Mouse (Mus musculus) spleen, adult 18-20 months (tissue): ENCODE measurements around the gene Adnp.
A peak's percentile ranks its signal among the peaks of the same experiment; 100 is the strongest.

Experiments
- DNase-seq, 2 experiments: peaks; one replicate each; pipeline ENCODE4 v3.0.0; 2022; ENCODE audit warnings: mixed read lengths in 2 of 2

Gene Adnp

GRCm38 (mm10) chr2:168155666-168156065 lies 51.2 kb downstream of the Adnp start:
- no peak for DNase-seq

GRCm38 (mm10) chr2:168154090-168154881 lies 52.6 kb downstream of the Adnp start:
- peak; percentile 46 to 57 for DNase-seq

DNA sequence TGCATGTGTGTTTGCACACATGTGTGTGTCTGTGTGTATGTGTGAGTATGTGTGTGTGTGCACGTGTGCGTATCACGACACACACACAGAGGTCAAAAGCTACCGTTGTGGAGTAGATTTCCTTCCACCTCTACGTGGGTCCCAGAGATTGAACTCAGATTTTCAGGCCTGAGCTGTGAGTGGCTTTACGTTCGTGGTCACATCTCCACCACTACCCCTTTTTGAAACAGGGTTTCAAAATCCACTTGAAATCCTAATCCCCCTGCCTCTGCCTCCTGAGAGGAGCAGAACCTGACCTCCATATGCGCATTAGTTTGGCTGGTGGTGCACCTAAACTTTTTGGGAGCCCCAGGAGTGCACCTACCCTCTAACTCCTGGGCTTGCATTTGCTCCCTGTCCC lies 57.7 kb downstream of the Adnp start:
- DNase-seq: no peak

DNA sequence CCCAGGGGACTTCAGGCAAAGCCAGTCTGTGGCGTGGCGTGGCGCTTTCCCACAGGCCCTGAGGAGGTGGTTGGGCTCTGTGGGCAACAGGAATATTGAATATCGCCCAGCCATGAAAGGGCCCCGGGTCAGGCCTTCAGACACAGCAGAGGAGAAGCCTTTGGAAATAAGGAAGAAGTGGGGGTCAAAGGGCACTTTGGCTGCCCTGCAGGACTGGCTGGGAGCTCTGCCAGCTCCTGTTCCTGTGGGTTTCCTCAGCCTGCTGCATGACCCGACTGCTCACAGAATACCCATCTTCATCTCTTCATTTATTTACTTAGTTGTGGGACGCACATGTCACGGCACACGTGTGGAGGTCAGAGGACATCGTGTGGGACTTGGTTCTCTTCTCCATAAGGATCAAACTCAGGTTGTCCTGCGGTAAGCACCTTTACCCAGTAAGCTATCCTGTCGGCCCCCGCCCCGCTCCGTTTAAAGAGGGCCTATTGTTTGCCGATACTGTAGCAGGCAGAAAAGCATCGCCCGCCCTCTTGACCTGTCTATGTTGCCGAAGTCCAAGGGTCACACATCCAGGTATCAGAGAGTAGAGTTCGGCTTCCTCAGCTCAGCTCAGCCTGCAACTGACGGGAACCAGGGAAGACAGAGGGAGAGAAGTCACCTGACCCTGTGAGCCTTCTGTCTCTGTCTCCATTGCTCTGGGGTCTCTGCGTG lies 59.0 kb downstream of the Adnp start:
- DNase-seq: no peak

- DNase-seq: no peak
These were observed 61.5 kb downstream of the Adnp start for GRCm38 (mm10) chr2:168145437-168145836.

GRCm38 (mm10) chr2:168143794-168144193 lies 63.1 kb downstream of the Adnp start:
- DNase-seq: no peak

- DNase-seq: no peak
These were observed 69.8 kb downstream of the Adnp start for GRCm38 (mm10) chr2:168137161-168137560.
